Mouse (Mus musculus): ENCODE data around the gene Foxd3. TPM values are rescaled to one million over a fixed set of nuclear protein-coding genes. Genes with fewer than 3 reads are reported as not detected.

Foxd3 gene
- total RNA-seq, 2 experiments from 2014 or later = not detected

- no peak for DNase-seq (ENCODE audit: extremely low spot score in 1 of 2, low spot score in 2 of 2)
- intact Hi-C loops (cut with DNase I) = loop anchor here (5.0 kb wide), 1 partner anchor 82 kb away; no protein-coding TSS in a partner anchor
Measured at GRCm38 (mm10) chr4:99654621-99655296, 1.3 kb upstream of the Foxd3 start.

- intact Hi-C loops (cut with DNase I) = loop anchor here (5.0 kb wide), 1 partner anchor 85 kb away; no protein-coding TSS in a partner anchor
- peak in 1 of 2 experiments; percentile 30 for DNase-seq (ENCODE audit: extremely low spot score in 1 of 2, low spot score in 2 of 2)
Measured at GRCm38 (mm10) chr4:99656605-99657429, 718 bp downstream of the Foxd3 start.

GRCm38 (mm10) chr4:99657430-99657820 is 1.3 kb downstream of the Foxd3 start:
- intact Hi-C loops (cut with DNase I) = loop anchor here (5.0 kb wide), 1 partner anchor 85 kb away; no protein-coding TSS in a partner anchor
- DNase-seq (ENCODE audit: extremely low spot score in 1 of 2, low spot score in 2 of 2) = no peak

DNA sequence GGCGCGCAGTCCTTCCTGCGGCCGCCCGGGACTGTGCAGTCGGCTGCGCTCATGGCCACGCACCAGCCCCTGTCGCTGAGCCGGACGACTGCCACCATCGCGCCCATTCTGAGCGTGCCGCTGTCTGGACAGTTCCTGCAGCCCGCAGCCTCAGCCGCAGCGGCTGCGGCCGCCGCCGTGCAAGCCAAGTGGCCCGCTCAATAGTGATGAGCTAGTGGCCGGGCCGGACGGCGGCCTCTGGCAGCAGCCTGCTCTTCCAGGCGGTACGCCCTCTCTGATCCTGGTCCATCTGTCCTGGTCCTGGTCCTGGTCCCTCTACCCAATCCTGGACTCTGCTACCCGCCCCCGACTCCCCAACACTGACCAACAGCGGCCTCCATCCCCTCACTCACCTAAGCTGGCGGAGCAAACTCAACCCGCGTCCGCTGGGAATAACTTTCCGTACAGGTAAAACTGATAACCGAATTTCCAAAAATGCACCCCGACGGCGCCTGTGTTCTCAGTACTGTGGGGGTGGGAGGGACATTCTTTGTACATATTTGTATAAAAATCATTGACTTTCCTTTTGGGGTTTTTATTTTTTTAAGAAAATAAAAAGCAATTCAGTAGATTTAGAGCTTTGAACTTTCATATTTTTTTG is 1.9 kb downstream of the Foxd3 start:
- peak in 1 of 2 experiments; percentile 26 for DNase-seq (ENCODE audit: extremely low spot score in 1 of 2, low spot score in 2 of 2)
- intact Hi-C loops (cut with DNase I) = loop anchor here (5.0 kb wide), 1 partner anchor 86 kb away; no protein-coding TSS in a partner anchor

- intact Hi-C loops (cut with DNase I) = loop anchor here (5.0 kb wide), 1 partner anchor 87 kb away; no protein-coding TSS in a partner anchor
- no peak for DNase-seq (ENCODE audit: extremely low spot score in 1 of 2, low spot score in 2 of 2)
Measured at GRCm38 (mm10) chr4:99658881-99659280, 2.8 kb downstream of the Foxd3 start.

DNA sequence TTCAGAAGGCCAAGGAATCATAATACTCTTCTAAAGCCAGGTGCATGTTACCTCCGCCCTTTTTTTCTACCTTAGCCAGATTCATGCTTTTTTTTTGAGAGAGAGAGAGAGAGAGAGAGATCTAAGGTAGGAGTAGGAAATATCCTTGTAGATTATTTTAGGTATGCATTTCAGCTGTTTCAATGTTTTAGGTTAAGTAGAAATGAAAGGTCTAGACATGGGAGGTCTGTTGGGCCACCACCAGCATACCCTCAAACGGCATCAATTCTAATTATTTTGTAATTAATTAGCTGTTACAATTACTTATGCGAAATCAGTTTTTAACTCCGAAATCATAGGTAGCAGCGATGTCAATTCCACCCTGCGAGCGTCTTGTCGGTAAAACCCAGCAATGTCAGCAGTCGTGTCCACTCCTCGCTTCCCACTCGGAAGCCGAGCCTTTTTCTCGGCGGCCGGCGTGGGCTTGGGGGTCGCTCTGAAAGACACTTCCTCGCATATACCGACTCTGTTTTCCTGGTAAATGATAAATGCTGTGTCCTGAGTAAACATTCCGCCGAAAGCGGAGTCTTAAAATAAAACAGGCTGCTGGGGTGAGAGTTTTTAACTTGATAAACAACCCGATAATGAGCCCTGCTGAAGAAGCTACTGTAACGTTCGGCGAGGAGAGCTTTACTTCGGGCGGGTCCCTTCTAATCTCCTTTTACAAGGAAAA is 3.4 kb downstream of the Foxd3 start:
- intact Hi-C loops (cut with DNase I) = loop anchor here (5.0 to 10.0 kb wide), 2 partner anchors 87 to 425 kb away; no protein-coding TSS in a partner anchor
- DNase-seq (ENCODE audit: extremely low spot score in 1 of 2, low spot score in 2 of 2) = no peak

DNA sequence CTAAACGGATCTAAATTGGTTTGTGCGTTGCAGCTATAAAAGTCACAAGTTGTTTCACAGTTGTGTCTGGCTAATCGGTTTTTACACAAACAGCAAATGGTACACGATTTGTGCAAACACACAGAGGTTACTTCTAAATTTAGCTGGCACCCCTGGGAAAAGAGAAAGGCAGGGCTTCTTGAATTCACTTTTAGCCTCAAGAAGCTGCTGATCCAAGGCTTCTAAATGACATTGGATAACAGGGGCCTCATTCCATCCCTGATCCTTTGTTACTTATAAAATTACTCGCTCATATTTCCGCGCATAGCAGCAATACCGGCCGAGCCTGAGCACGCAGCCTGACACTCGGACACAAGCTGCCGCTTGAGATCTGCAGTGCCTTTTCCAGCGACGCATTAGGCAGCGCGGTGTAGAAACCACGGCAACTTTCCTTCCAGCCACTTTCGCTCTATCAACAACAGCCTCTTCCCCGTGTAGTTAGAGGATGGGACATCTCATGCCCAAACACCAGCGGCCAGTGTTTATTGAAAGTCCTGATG is 4.0 kb downstream of the Foxd3 start:
- DNase-seq (ENCODE audit: extremely low spot score in 1 of 2, low spot score in 2 of 2) = no peak
- intact Hi-C loops (cut with DNase I) = loop anchor here (10.0 kb wide), 1 partner anchor 425 kb away; no protein-coding TSS in a partner anchor

GRCm38 (mm10) chr4:99660981-99661380 is 4.9 kb downstream of the Foxd3 start:
- DNase-seq (ENCODE audit: extremely low spot score in 1 of 2, low spot score in 2 of 2) = peak in 1 of 2 experiments; percentile 64
- intact Hi-C loops (cut with DNase I) = loop anchor here (10.0 kb wide), 1 partner anchor 426 kb away; no protein-coding TSS in a partner anchor

DNA sequence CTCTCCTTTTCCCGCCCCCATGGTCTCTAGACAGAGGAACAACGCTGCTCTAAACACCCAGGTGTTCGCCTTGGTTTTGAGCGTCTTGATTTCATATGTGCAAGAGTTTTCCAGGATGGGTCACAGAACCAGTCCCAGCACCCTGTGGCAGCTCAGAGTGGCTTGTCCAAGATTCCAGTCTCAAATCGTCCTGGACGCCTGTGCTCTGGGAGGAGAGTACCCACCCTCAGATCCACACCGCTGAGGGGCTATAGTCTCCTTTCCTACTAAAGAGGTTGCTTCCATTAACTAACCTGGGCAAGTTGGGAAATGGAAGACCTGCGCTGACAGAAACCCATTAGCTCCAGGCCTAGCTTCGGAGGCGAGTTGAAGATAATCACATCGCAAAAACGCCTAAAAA is 5.9 kb downstream of the Foxd3 start:
- DNase-seq (ENCODE audit: extremely low spot score in 1 of 2, low spot score in 2 of 2) = no peak
- intact Hi-C loops (cut with DNase I) = loop anchor here (10.0 kb wide), 1 partner anchor 427 kb away; no protein-coding TSS in a partner anchor

DNA sequence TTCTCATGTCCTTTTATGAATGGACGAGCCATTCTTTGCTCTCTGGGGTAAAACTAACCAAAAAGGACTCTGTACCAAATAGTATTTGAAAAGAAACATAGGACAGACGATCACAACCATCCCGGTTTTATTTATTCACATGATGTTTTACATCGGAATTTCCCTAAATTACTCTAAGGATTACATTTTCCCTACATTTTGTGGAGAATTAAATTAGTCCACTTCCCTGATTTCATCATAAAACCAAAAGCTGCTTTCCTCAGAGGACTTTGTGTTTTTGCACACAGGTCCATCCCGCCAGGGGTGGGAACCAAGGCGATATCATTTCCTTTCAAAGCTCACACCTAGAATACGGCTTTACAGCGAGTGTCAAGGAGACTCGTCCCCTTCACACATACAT is 6.3 kb downstream of the Foxd3 start:
- intact Hi-C loops (cut with DNase I) = loop anchor here (10.0 kb wide), 1 partner anchor 428 kb away; no protein-coding TSS in a partner anchor
- DNase-seq (ENCODE audit: extremely low spot score in 1 of 2, low spot score in 2 of 2) = no peak

DNA sequence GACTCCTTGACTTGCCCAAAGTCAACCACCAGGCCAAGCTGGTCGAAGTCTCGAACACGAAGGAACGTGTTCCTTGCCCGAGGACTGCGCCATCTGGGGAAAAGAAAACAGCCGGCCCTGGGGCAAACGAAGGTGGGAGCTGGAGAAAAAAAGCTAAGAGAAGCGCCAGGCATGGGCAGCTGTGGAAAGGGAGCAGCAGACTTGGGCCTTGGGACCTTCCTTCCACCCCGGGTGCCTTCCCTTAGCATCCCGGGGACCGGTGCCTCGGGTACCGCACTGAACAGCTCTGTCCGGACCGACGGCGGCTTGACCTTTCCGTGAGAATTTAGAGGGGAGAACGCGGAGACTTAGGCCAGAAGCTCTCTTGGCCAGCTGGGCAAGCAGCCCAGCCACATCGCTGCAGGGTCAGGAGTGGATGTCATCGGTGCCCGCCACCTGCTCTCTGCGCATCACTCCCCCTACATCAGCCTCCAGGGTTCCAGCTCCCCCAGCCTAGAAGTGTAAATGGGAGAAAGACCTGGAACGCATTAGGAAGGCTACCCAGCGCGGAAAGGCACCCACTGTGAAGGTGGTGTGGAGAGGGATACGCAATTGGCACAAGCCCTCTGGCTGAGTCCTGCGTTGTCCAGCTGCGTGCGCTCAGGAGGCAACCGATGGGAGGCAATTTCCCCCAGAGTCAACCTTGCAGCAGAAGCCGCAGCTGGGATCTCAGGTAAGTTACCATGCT is 6.9 kb downstream of the Foxd3 start:
- intact Hi-C loops (cut with DNase I) = loop anchor here (10.0 kb wide), 1 partner anchor 428 kb away; no protein-coding TSS in a partner anchor
- no peak for DNase-seq (ENCODE audit: extremely low spot score in 1 of 2, low spot score in 2 of 2)

GRCm38 (mm10) chr4:99663710-99664109 is 7.6 kb downstream of the Foxd3 start:
- intact Hi-C loops (cut with DNase I) = loop anchor here (10.0 kb wide), 1 partner anchor 429 kb away; no protein-coding TSS in a partner anchor
- DNase-seq (ENCODE audit: extremely low spot score in 1 of 2, low spot score in 2 of 2) = no peak

DNA sequence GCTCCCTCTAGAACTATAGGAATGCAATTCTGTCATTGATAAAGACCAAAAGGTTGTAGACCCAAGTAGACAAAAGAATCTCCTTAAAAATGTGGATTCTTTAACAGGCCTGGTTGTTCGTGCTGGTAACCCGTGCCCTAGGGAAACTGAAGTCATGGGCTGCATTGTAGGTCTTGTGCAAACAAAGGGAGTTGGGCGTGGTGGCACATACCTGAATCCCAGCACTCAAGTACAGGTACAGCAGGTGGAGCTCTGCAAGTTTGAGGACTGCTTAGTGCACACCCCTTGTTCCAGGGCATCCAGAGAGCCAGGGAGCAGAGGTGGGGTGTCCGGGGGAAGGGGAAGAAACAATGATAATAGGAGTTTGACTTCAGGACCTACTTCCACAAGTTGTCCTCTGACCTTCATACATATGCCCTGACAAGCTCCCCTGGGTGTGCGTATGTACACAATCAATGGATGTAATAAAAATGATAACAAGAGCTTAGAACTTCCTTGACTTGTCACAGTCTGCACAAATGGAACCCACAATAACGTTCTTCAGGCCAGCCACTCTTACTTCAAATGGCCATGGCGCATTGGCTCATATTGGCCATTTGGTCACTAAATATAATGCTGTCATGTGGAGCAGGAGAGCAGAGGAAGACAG is 14.2 kb downstream of the Foxd3 start:
- intact Hi-C loops (cut with DNase I) = no loop called here
- DNase-seq (ENCODE audit: extremely low spot score in 1 of 2, low spot score in 2 of 2) = no peak

DNA sequence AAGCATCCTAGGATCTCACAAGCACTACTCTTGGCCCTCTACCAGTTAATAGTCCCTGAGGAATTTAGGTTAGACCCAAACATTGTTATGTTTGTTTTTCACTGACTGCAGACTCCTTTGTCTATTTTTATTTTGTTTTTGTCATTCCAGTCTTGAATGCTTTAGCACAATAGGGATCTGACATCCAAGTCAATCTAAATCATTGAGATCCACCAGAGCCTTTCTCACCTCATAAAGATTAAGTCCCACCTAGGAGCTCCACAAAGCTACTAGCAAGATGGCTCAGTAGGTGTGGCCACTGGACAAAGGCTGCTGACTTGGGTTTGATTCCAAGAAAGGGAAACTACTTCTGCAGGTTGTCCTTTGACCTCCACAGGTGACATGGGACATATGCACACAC is 19.1 kb downstream of the Foxd3 start:
- no peak for DNase-seq (ENCODE audit: extremely low spot score in 1 of 2, low spot score in 2 of 2)
- intact Hi-C loops (cut with DNase I) = no loop called here

- DNase-seq (ENCODE audit: extremely low spot score in 1 of 2, low spot score in 2 of 2) = no peak
- intact Hi-C loops (cut with DNase I) = no loop called here
Measured at GRCm38 (mm10) chr4:99683941-99684340, 27.8 kb downstream of the Foxd3 start.

GRCm38 (mm10) chr4:99686308-99686707 is 30.2 kb downstream of the Foxd3 start:
- intact Hi-C loops (cut with DNase I) = no loop called here
- no peak for DNase-seq (ENCODE audit: extremely low spot score in 1 of 2, low spot score in 2 of 2)
